Mouse (Mus musculus) forebrain, embryonic 13.5 days (tissue): ENCODE measurements at regions not wholly inside any gene's neighbourhood (a gene's known extent, or its start where the extent isn't known, plus 50 kb on each side); places are given as distances from the start of the nearest gene placed in this dataset.

Source experiments
- ATAC-seq: fragments of 200-750 bp; cut with Nextera tagmentation; 2 replicates; pipeline ENCODE4 v1.8.0; 2017
- H3K27ac ChIP-seq: fragments of 300-500 bp; sonication (generic); 2 replicates; pipeline ENCODE4 v1.5.1; 2015; ENCODE audit warnings: inconsistent platforms, mild to moderate bottlenecking, moderate library complexity
- H3K27me3 ChIP-seq: fragments of 300-500 bp; sonication (generic); 2 replicates; pipeline ENCODE4 v1.6.1; 2015; ENCODE audit warnings: mild to moderate bottlenecking, inconsistent platforms
- H3K36me3 ChIP-seq: fragments of 300-500 bp; sonication (generic); 2 replicates; pipeline ENCODE4 v1.6.1; 2015; ENCODE audit warnings: mild to moderate bottlenecking, inconsistent platforms; ENCODE audit not compliant: poor library complexity, severe bottlenecking
- H3K4me1 ChIP-seq: fragments of 300-500 bp; sonication (generic); 2 replicates; pipeline ENCODE4 v1.6.1; 2015; ENCODE audit warnings: inconsistent platforms
- H3K4me2 ChIP-seq: fragments of 300-500 bp; sonication (generic); 2 replicates; pipeline ENCODE4 v1.6.1; 2015; ENCODE audit warnings: inconsistent platforms, mild to moderate bottlenecking, moderate library complexity
- H3K4me3 ChIP-seq: fragments of 300-500 bp; sonication (generic); 2 replicates; pipeline ENCODE4 v1.5.1; 2015; ENCODE audit warnings: mild to moderate bottlenecking, inconsistent platforms
- H3K9ac ChIP-seq: fragments of 300-500 bp; sonication (generic); 2 replicates; pipeline ENCODE4 v1.6.1; 2015; ENCODE audit warnings: mild to moderate bottlenecking, inconsistent platforms
- H3K9me3 ChIP-seq: fragments of 300-500 bp; sonication (generic); replicated peaks from 2 replicates; pipeline ENCODE4 v1.6.1; 2016; ENCODE audit warnings: inconsistent platforms
- WGBS: fragments of 180-500 bp; shearing (Covaris S2); methylation state at CpG from one replicate; pipeline ENCODE4 v1.1.7; 2015; 5-methylcytosine and 5-hydroxymethylcytosine counted together

GRCm38 (mm10) chr12:42734487-42735220 lies 1248.4 kb upstream of the Lrrn3 start:
- no peaks in the 10 kb centered on the region for H3K36me3 ChIP-seq
- no peak overlapping the region for H3K4me3 ChIP-seq
- whole genome bisulfite sequencing, result 48% methylated on average over 3 of the region's 3 CpGs
- no peaks in the 10 kb centered on the region for H3K27me3 ChIP-seq
- H3K9me3 ChIP-seq, result no peaks in the 10 kb centered on the region
- no peaks in the 10 kb centered on the region for H3K4me1 ChIP-seq
- no peak overlapping the region for H3K4me2 ChIP-seq
- H3K9ac ChIP-seq, result no peak overlapping the region
- H3K27ac ChIP-seq, result no peak overlapping the region
- peak; percentile 77 for ATAC-seq
